Mouse (Mus musculus): ENCODE data around the gene Pheta1.
"Not testable (repeated sequence)": the region's sequence is repeated elsewhere in the genome, so short reads cannot be mapped to it uniquely, and the experiment has no call there.

Gene Pheta1

DNA sequence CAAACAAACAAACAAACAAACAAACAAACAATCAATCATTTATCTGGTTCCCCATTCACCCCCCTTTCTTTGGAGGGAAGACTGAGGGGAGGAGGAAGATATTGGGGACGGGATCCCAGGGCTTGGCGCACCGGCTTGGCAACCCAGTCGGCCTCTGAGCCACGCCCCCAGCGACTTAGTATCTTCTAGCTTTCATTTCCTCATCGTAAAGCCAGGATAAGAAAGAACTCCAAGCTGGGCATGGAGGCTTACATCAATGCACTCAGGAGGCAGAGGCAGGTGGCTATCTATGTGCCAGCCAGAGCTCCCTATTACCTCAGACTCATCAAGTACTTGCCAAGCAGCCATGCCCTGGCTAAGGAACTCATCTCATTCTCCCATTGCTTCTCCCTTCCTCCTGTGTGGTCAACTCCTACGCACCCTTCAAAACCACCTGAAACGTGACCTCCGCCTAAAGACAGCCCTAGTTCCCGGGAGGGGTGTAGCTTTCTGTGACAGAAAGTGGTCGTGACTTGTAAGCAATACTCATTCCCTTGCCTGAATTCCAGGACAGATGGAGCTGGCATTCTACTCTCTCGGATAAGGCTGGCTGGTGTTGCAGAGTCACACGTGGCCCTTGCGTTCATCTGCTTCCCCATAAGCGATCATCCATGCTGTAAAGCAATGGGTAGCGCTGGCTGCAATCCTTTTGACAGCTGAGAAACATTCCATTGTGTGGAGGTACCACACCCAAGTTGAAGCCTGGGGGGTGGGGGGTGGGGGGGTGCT, 5.5 kb upstream of the Pheta1 start:
- no peak for DNase-seq (ENCODE audit: low read depth, low spot score)

DNA sequence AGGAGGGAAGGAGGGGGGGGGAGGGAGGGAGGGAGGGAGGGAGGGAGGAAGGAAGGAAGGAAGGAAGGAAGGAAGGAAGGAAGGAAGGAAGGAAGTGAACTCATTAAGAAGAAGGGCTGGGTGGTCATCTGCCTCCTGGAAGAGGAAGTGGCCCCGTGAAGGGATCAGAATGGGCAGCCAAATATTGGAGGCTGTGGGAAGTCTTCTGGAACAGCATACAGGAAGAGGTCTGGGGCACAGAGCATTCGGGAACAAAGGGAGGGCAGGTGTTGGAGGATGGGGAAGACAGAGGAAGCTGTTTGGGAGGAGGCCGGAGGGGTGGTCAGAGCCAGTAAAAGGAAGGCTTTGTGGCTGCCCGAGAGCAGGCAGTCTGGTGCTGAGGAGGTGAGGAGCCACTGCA, 3.4 kb upstream of the Pheta1 start:
- no peak for DNase-seq (ENCODE audit: low read depth, low spot score)

- no peak for DNase-seq (ENCODE audit: low read depth, low spot score)
These were observed 2.5 kb upstream of the Pheta1 start for GRCm38 (mm10) chr5:121846322-121846721.

GRCm38 (mm10) chr5:121847269-121847668, 1.5 kb upstream of the Pheta1 start:
- not testable (repeated sequence) for DNase-seq (ENCODE audit: low read depth, low spot score)

GRCm38 (mm10) chr5:121848035-121848519, 707 bp upstream of the Pheta1 start:
- peak; percentile 66 for DNase-seq (ENCODE audit: low read depth, low spot score)

- DNase-seq (ENCODE audit: low read depth, low spot score): no peak
These were observed 930 bp downstream of the Pheta1 start for GRCm38 (mm10) chr5:121849478-121850349.

DNA sequence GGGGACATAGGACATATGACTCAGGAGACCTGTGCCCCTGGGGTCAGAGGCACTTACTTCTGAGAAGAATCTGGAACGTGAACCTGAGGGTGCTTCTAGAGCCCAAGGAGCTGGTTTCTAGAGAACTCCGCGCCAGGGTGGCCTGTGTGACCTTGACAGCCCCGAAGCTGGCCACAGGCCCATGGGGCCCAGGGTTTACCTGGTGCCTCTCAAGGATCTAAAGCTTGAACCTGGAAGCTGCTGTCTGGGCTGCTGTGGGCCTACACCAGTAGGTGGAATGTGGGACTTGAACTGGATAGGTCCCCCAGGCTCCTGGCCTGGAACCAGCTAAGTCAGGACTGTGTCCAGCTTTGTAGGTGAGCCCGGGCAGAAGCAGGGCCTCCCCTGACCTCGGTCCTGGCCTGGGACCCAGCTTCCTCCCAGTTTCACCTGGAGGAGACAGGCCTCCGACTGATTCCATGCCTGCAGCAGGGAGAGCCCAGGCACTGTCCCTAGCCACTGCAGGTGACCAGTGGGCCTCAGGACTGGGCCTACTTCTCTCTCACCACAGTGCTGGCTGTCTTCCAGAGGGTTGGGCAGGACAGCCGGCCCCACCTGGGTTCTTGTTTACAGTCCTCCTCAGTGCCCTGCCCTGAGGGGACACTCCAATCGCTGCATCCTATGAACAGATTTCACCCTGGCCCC, 4.7 kb downstream of the Pheta1 start:
- no peak for DNase-seq (ENCODE audit: low read depth, low spot score)

- DNase-seq (ENCODE audit: low read depth, low spot score): no peak
These were observed 6.0 kb downstream of the Pheta1 start for GRCm38 (mm10) chr5:121854768-121855167.

DNA sequence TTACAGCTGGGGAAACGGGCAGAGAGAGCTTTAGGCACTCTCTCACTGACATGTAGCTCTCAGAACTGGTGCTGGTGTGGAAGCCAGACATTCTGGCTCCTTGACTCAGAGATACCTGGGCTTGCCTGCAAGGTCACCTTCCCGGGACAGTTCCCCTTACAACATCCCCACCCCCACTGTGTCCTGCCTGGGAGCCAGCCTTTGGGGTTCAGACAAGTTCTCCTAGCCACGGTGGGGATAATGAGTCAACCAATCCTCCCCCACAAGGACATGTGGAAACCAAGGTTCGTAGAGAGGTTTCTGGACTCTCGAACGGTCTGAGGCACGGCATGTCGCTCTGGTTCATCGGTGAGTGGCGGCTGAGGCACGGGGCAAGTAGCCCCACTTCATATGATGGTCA, 8.0 kb downstream of the Pheta1 start:
- no peak for DNase-seq (ENCODE audit: low read depth, low spot score)

GRCm38 (mm10) chr5:121858427-121858826, 9.6 kb downstream of the Pheta1 start:
- no peak for DNase-seq (ENCODE audit: low read depth, low spot score)

- no peak for DNase-seq (ENCODE audit: low read depth, low spot score)
These were observed 13.2 kb downstream of the Pheta1 start for GRCm38 (mm10) chr5:121861964-121862363.

GRCm38 (mm10) chr5:121864330-121864729, 15.5 kb downstream of the Pheta1 start:
- DNase-seq (ENCODE audit: low read depth, low spot score): no peak

DNA sequence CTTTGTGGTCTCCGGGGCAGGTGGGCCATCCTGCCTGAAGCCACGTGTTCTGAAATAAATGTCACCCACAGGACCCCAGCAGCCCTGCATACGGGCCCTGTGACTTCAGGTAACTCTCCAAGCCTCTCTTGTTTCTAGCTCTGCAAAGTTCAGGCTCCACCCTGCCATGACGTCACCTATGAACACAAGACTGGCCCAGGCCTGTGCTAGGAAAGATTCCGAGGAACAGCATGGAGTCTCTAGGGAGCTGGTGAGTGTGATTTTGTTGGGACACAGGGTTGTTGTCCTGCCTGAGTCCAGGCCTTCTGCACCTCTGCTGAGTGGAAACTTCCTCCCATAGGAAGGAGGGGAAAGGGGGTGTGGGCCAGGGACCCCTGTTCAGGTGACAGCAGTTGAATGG, 19.2 kb downstream of the Pheta1 start:
- no peak for DNase-seq (ENCODE audit: low read depth, low spot score)

GRCm38 (mm10) chr5:121870832-121871231, 22.0 kb downstream of the Pheta1 start:
- no peak for DNase-seq (ENCODE audit: low read depth, low spot score)

DNA sequence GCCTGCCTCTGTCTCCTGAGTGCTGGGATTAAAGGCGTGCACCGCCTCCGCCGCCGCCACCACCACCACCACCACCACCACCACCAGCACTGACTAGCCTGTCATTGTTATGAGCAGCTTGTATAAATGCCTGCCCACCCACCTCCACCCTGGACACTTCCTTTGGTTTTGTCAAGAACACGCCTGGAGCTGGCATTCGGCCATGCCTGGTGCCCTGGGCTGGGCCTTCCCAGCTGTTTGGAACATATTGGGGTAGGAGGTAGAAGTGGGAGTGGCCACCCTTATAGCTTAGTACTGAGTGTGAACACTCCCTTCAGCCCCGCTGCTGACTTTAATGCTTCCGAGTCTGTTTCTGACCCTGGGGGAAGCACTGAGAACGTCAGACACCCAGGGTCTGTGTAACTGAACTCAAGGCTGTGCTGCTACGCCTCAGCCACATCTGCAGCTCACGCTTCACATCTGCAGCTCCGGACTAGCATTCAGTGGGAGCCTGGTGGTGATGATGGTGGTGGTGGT, 22.8 kb downstream of the Pheta1 start:
- no peak for DNase-seq (ENCODE audit: low read depth, low spot score)

GRCm38 (mm10) chr5:121872158-121872557, 23.4 kb downstream of the Pheta1 start:
- peak; percentile 69 for DNase-seq (ENCODE audit: low read depth, low spot score)

DNA sequence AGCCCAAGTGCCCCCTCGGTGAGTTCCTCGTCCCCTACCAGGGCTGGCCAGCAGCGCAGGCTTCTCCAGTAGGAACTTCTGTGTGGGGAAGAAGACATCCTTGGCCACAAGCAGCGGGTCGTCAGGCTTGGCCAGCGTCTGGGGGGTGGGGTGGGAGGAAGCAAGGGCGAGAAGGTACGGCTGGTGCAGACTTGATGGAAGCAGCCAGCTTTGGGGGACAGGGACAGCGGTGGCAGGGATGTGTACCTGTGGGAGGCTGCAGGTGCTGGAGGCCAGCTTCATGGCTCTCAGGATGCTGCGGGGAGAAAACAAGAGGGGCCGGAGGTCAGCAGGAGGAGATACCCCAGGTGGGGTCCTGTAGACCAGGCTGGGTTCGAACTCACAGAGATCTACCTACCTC, 26.3 kb downstream of the Pheta1 start:
- no peak for DNase-seq (ENCODE audit: low read depth, low spot score)

- DNase-seq (ENCODE audit: low read depth, low spot score): no peak
These were observed 28.1 kb downstream of the Pheta1 start for GRCm38 (mm10) chr5:121876901-121877300.

- DNase-seq (ENCODE audit: low read depth, low spot score): no peak
These were observed 29.9 kb downstream of the Pheta1 start for GRCm38 (mm10) chr5:121878703-121879102.

- peak; percentile 68 for DNase-seq (ENCODE audit: low read depth, low spot score)
These were observed 30.4 kb downstream of the Pheta1 start for GRCm38 (mm10) chr5:121879211-121879610.

GRCm38 (mm10) chr5:121883356-121883755, 34.6 kb downstream of the Pheta1 start:
- DNase-seq (ENCODE audit: low read depth, low spot score): no peak

GRCm38 (mm10) chr5:121889375-121889774, 40.6 kb downstream of the Pheta1 start:
- DNase-seq (ENCODE audit: low read depth, low spot score): no peak

All from CD4-positive, CD25-positive, alpha-beta regulatory T cell, adult 2 months (primary cell).